Mouse (Mus musculus): Measurements from ENCODE around the gene AC124108.1. TPM values are rescaled to one million over a fixed set of nuclear protein-coding genes. Genes with fewer than 3 reads are reported as not detected.

AC124108.1 gene
- total RNA-seq, 2 experiments from 2014 or later, result 0.46 to 0.50 TPM

DNA sequence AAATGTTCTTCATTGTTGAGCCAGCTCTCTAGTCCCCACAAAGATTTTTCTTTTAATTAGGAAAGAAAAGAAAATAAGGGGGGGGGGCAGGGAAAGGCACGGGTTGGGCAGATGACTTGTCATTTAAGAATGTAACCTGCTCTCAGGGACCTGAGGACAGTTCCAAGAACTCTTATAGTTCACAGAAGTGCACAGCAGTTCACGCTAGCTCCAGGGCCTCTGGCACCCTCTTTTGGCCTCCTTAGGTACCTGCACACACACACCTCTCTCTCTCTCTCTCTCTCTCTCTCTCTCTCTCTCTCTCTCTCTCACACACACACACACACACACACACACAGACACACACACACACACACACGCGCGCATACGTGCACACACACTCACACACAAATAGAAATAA lies 63.2 kb downstream of the AC124108.1 start:
- no peak for DNase-seq

Small RNA genes lying within 50 kb of the gene (microRNA-seq; reads per million reads assigned to microRNA genes)
- 34.0 to 41.9 reads per million in 2 experiments for gene Mir135b

Other genes with a start within 250 kb of the AC124108.1 start
- gene Slc45a3, start 228.5 kb upstream of the AC124108.1 start, total RNA-seq (2021), result 1 to 10 TPM in 1 of 2 experiments, under 1 TPM in 1; 0.77 to 1.4 TPM
- 10 to 100 TPM; 50.5 to 61.7 TPM for gene Elk4, start 183.8 kb upstream of the AC124108.1 start, total RNA-seq (2021)
- gene Mfsd4a, start 123.4 kb upstream of the AC124108.1 start, total RNA-seq (2021), result 10 to 100 TPM; 58.3 to 62.8 TPM
- 10 to 100 TPM; 23.2 to 27.2 TPM for gene Cdk18, start 51.8 kb upstream of the AC124108.1 start, total RNA-seq (2021)
- gene Lemd1, start within 50 bp of the AC124108.1 start, total RNA-seq (2021), result under 1 TPM in 1 of 2 experiments, not detected in 1; 0.58 TPM
- gene Gm10188, start 38.3 kb downstream of the AC124108.1 start, total RNA-seq (2021), result not detected
- 1 to 10 TPM; 3.0 to 3.3 TPM for gene Klhdc8a, start 107.2 kb downstream of the AC124108.1 start, total RNA-seq (2021)
- 1 to 10 TPM in 1 of 2 experiments, under 1 TPM in 1; 0.63 to 1.1 TPM for gene Nuak2, start 124.7 kb downstream of the AC124108.1 start, total RNA-seq (2021)
- 100 to 1,000 TPM; 240 to 247 TPM for gene Tmcc2, start 199.8 kb downstream of the AC124108.1 start, total RNA-seq (2021)
- 10 to 100 TPM; 53.1 to 54.0 TPM for gene Dstyk, start 226.1 kb downstream of the AC124108.1 start, total RNA-seq (2021)

All from layer of hippocampus, postnatal 36 days (tissue).